Mouse (Mus musculus): ENCODE results near the gene Usp2. TPM values are rescaled to one million over a fixed set of nuclear protein-coding genes. Genes with fewer than 3 reads are reported as not detected.
A peak's percentile ranks its signal among the peaks of the same experiment; 100 is the strongest.

Gene Usp2
- polyA plus RNA-seq, 1 experiment from 2014 or later, result 29.4 TPM

- WGBS, result 92% methylated on average over 5 of the region's 5 CpGs
- no peak overlapping the region for H3K9ac ChIP-seq (ENCODE audit: low read depth, low read length)
- no peak overlapping the region for H3K4me2 ChIP-seq (replicated peaks; ENCODE audit: low read depth, low read length)
- no peaks in the 10 kb centered on the region for H3K9me3 ChIP-seq (ENCODE audit: control insufficient read depth, low read length)
- no peak for ATAC-seq (ENCODE audit: low FRiP score, low TSS enrichment)
- H3K27ac ChIP-seq (ENCODE audit: low read depth, low read length), result no peak overlapping the region
- 0 out of 2 replicates have a peak, but pooled peaks cover 4% of the 10 kb centered on the region for H3K4me1 ChIP-seq (ENCODE audit: control insufficient read depth, insufficient read depth, low read length)
- no peaks in the 10 kb centered on the region for H3K27me3 ChIP-seq (ENCODE audit: control insufficient read depth, insufficient read depth, low read length)
- H3K36me3 ChIP-seq (ENCODE audit: control insufficient read depth, insufficient read depth, low read length), result no peaks in the 10 kb centered on the region
- H3K4me3 ChIP-seq (ENCODE audit: low read length), result no peak overlapping the region
Observed at GRCm38 (mm10) chr9:44033317-44033716, 33.5 kb upstream of the Usp2 start.

DNA sequence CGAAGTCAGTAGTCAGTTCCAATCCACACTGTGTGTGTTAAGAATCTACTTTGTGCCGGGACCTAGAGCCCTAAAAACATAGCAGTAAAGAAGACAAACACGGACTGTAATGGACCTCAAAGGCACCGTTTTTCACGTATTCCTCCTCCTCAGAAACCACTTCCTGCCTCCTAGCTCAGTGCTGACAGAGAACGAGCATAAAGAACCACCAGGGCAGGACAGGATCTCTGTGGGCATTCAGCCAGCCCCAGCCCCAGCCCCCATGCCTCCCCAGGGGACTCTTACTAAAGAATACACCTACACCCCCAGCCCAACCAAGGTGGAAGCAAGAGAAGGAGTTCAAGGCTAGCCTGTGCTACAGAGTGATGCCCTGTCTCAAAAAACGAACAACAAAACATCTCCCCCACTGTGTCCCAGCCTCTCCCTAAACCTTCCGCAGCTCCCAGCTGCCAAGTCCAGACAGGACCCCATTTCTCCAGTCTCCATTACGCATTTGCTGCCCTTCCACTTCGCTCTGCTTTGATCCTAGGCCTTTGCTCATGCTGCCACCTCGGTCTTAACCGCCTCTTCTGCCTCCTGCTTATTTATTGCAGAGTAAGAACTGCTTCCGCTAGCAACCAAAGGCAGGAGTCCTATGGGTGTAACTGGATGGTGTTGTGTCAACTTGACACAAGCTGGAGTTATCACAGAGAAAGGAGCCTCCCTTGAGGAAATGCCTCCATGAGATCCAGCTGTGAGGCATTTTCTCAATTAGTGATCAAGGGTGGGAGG, 32.7 kb upstream of the Usp2 start:
- no peak overlapping the region for H3K27ac ChIP-seq (ENCODE audit: low read depth, low read length)
- ATAC-seq (ENCODE audit: low FRiP score, low TSS enrichment), result no peak
- no peaks in the 10 kb centered on the region for H3K36me3 ChIP-seq (ENCODE audit: control insufficient read depth, insufficient read depth, low read length)
- no peaks in the 10 kb centered on the region for H3K27me3 ChIP-seq (ENCODE audit: control insufficient read depth, insufficient read depth, low read length)
- no peak overlapping the region for H3K4me2 ChIP-seq (replicated peaks; ENCODE audit: low read depth, low read length)
- H3K4me3 ChIP-seq (ENCODE audit: low read length), result no peak overlapping the region
- no peak overlapping the region for H3K9ac ChIP-seq (ENCODE audit: low read depth, low read length)
- 55% methylated on average over 13 of the region's 13 CpGs for WGBS
- H3K9me3 ChIP-seq (ENCODE audit: control insufficient read depth, low read length), result no peaks in the 10 kb centered on the region
- H3K4me1 ChIP-seq (ENCODE audit: control insufficient read depth, insufficient read depth, low read length), result 0 out of 2 replicates have a peak, but pooled peaks cover 3% of the 10 kb centered on the region

DNA sequence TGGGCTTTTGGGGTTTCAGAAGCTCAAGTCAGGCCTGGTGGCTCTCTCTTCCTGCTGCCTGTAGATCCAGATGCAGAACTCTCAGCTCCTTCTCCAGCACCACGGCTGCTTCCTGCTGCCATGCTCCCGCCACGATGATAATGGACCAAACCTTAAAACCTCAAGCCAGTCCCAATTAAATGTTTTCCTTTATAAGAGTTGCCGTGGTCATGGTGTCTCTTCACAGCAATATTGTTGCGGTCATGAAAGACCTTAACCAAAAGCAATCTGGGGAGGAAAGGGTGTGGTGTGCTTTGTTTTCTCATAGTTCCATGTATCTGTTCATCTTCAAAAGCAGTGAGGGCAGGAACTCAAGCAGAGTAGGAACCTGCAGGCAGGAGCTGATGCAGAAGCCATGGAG, 29.7 kb upstream of the Usp2 start:
- Histone ChIP-seq H3K4me2 (replicated peaks; ENCODE audit: low read depth, low read length) (no peak overlapping the region), H3K9ac (ENCODE audit: low read depth, low read length) (no peak overlapping the region), H3K9me3 (ENCODE audit: control insufficient read depth, low read length) (no peaks in the 10 kb centered on the region), H3K27ac (ENCODE audit: low read depth, low read length) (no peak overlapping the region), H3K4me3 (ENCODE audit: low read length) (no peak overlapping the region), H3K4me1 (ENCODE audit: control insufficient read depth, insufficient read depth, low read length) (no peaks in the 10 kb centered on the region), H3K27me3 (ENCODE audit: control insufficient read depth, insufficient read depth, low read length) (no peaks in the 10 kb centered on the region), H3K36me3 (ENCODE audit: control insufficient read depth, insufficient read depth, low read length) (no peaks in the 10 kb centered on the region)
- WGBS, result 92% methylated on average over 5 of the region's 5 CpGs
- ATAC-seq (ENCODE audit: low FRiP score, low TSS enrichment), result no peak

- H3K9ac ChIP-seq (ENCODE audit: low read depth, low read length), result no peak overlapping the region
- no peak for ATAC-seq (ENCODE audit: low FRiP score, low TSS enrichment)
- H3K27me3 ChIP-seq (ENCODE audit: control insufficient read depth, insufficient read depth, low read length), result peaks cover 23% of the 10 kb centered on the region
- H3K4me3 ChIP-seq (ENCODE audit: low read length), result no peak overlapping the region
- 79% methylated on average over 7 of the region's 7 CpGs for WGBS
- no peak overlapping the region for H3K4me2 ChIP-seq (replicated peaks; ENCODE audit: low read depth, low read length)
- no peaks in the 10 kb centered on the region for H3K9me3 ChIP-seq (ENCODE audit: control insufficient read depth, low read length)
- no peaks in the 10 kb centered on the region for H3K36me3 ChIP-seq (ENCODE audit: control insufficient read depth, insufficient read depth, low read length)
- H3K4me1 ChIP-seq (ENCODE audit: control insufficient read depth, insufficient read depth, low read length), result 0 out of 2 replicates have a peak, but pooled peaks cover 6% of the 10 kb centered on the region
- H3K27ac ChIP-seq (ENCODE audit: low read depth, low read length), result no peak overlapping the region
Observed at GRCm38 (mm10) chr9:44041511-44042395, 25.1 kb upstream of the Usp2 start.

- Histone ChIP-seq H3K9ac (ENCODE audit: low read depth, low read length) (no peak overlapping the region), H3K4me3 (ENCODE audit: low read length) (no peak overlapping the region), H3K27me3 (ENCODE audit: control insufficient read depth, insufficient read depth, low read length) (peaks cover 23% of the 10 kb centered on the region), H3K4me2 (replicated peaks; ENCODE audit: low read depth, low read length) (no peak overlapping the region), H3K4me1 (ENCODE audit: control insufficient read depth, insufficient read depth, low read length) (0 out of 2 replicates have a peak, but pooled peaks cover 6% of the 10 kb centered on the region), H3K27ac (ENCODE audit: low read depth, low read length) (no peak overlapping the region), H3K9me3 (ENCODE audit: control insufficient read depth, low read length) (no peaks in the 10 kb centered on the region), H3K36me3 (ENCODE audit: control insufficient read depth, insufficient read depth, low read length) (no peaks in the 10 kb centered on the region)
- ATAC-seq (ENCODE audit: low FRiP score, low TSS enrichment), result no peak
- 88% methylated on average over 1 of the region's 1 CpGs for WGBS
Observed at GRCm38 (mm10) chr9:44042396-44042680, 24.5 kb upstream of the Usp2 start.

- Histone ChIP-seq H3K4me3 (ENCODE audit: low read length) (peak within 1 kb of the TSS; percentile 46), H3K4me1 (ENCODE audit: control insufficient read depth, insufficient read depth, low read length) (0 out of 2 replicates have a peak, but pooled peaks cover 6% of the 10 kb centered on the region), H3K4me2 (replicated peaks; ENCODE audit: low read depth, low read length) (peak within 1 kb of the TSS; percentile 61), H3K9ac (ENCODE audit: low read depth, low read length) (peak within 1 kb of the TSS; percentile 47), H3K27me3 (ENCODE audit: control insufficient read depth, insufficient read depth, low read length) (peaks cover 23% of the 10 kb centered on the region), H3K36me3 (ENCODE audit: control insufficient read depth, insufficient read depth, low read length) (no peaks in the 10 kb centered on the region), H3K9me3 (ENCODE audit: control insufficient read depth, low read length) (no peaks in the 10 kb centered on the region), H3K27ac (ENCODE audit: low read depth, low read length) (no peak within 1 kb of the TSS)
- WGBS, result under 1% methylated on average over 30 of the region's 30 CpGs
- peak; percentile 77 for ATAC-seq (ENCODE audit: low FRiP score, low TSS enrichment)
Observed at GRCm38 (mm10) chr9:44042836-44043707, 23.7 kb upstream of the Usp2 start, which contains the start of gene Thy1. Thy1 (plus strand) TSS chr9:44043384.

- peak overlapping the region; percentile 47 for H3K9ac ChIP-seq (ENCODE audit: low read depth, low read length)
- H3K4me2 ChIP-seq (replicated peaks; ENCODE audit: low read depth, low read length), result peak overlapping the region; percentile 61
- H3K4me1 ChIP-seq (ENCODE audit: control insufficient read depth, insufficient read depth, low read length), result 0 out of 2 replicates have a peak, but pooled peaks cover 10% of the 10 kb centered on the region
- 4% methylated on average over 23 of the region's 23 CpGs for WGBS
- no peaks in the 10 kb centered on the region for H3K9me3 ChIP-seq (ENCODE audit: control insufficient read depth, low read length)
- peak overlapping the region; percentile 46 for H3K4me3 ChIP-seq (ENCODE audit: low read length)
- ATAC-seq (ENCODE audit: low FRiP score, low TSS enrichment), result peak; percentile 18; the same call in 1 of the 2 replicates
- H3K27ac ChIP-seq (ENCODE audit: low read depth, low read length), result no peak overlapping the region
- H3K27me3 ChIP-seq (ENCODE audit: control insufficient read depth, insufficient read depth, low read length), result peaks cover 23% of the 10 kb centered on the region
- H3K36me3 ChIP-seq (ENCODE audit: control insufficient read depth, insufficient read depth, low read length), result no peaks in the 10 kb centered on the region
Observed at GRCm38 (mm10) chr9:44043708-44044425, 23.0 kb upstream of the Usp2 start.

Measured in kidney, embryonic 14.5 days (tissue).